Mouse (Mus musculus) CD8-positive naive resting alpha-beta T cell, adult 2 months (primary cell): Measurements from ENCODE around the gene Lypd6.

Experiments used
- DNase-seq, 2 experiments: peaks; one replicate each; pipeline ENCODE4 v3.0.0; 2022; ENCODE audit warnings: low read depth in 2 of 2, low spot score in 2 of 2

Lypd6 gene

GRCm38 (mm10) chr2:50106879-50107278, 40.6 kb downstream of the Lypd6 start:
- no peak for DNase-seq

- DNase-seq: no peak
These were observed 43.9 kb downstream of the Lypd6 start for GRCm38 (mm10) chr2:50110167-50110566.

GRCm38 (mm10) chr2:50111169-50111568, 44.9 kb downstream of the Lypd6 start:
- no peak for DNase-seq

GRCm38 (mm10) chr2:50111609-50112008, 45.4 kb downstream of the Lypd6 start:
- DNase-seq: no peak

- no peak for DNase-seq
These were observed 46.2 kb downstream of the Lypd6 start for GRCm38 (mm10) chr2:50112427-50112826.

- no peak for DNase-seq
These were observed 52.9 kb downstream of the Lypd6 start for GRCm38 (mm10) chr2:50119101-50119500.

- DNase-seq: no peak
These were observed 54.6 kb downstream of the Lypd6 start for GRCm38 (mm10) chr2:50120839-50121238.

- no peak for DNase-seq
These were observed 57.1 kb downstream of the Lypd6 start for GRCm38 (mm10) chr2:50123376-50123775.

GRCm38 (mm10) chr2:50127513-50128175, 61.4 kb downstream of the Lypd6 start:
- no peak for DNase-seq

- DNase-seq: no peak
These were observed 62.4 kb downstream of the Lypd6 start for GRCm38 (mm10) chr2:50128322-50129277.

- DNase-seq: no peak
These were observed 64.4 kb downstream of the Lypd6 start for GRCm38 (mm10) chr2:50130674-50131073.

GRCm38 (mm10) chr2:50143672-50144071, 77.4 kb downstream of the Lypd6 start:
- DNase-seq: no peak

GRCm38 (mm10) chr2:50147308-50147707, 81.1 kb downstream of the Lypd6 start:
- no peak for DNase-seq

- no peak for DNase-seq
These were observed 83.3 kb downstream of the Lypd6 start for GRCm38 (mm10) chr2:50149257-50150202.

GRCm38 (mm10) chr2:50150203-50150590, 84.0 kb downstream of the Lypd6 start:
- DNase-seq: no peak

GRCm38 (mm10) chr2:50150816-50151215, 84.6 kb downstream of the Lypd6 start:
- DNase-seq: no peak

- no peak for DNase-seq
These were observed 85.2 kb downstream of the Lypd6 start for GRCm38 (mm10) chr2:50151401-50151800.

GRCm38 (mm10) chr2:50151879-50152278, 85.7 kb downstream of the Lypd6 start:
- DNase-seq: no peak

- DNase-seq: no peak
These were observed 89.8 kb downstream of the Lypd6 start for GRCm38 (mm10) chr2:50156009-50156408.

- no peak for DNase-seq
These were observed 93.8 kb downstream of the Lypd6 start for GRCm38 (mm10) chr2:50160069-50160468.

GRCm38 (mm10) chr2:50163608-50164007, 97.4 kb downstream of the Lypd6 start:
- no peak for DNase-seq
